Mouse (Mus musculus): ENCODE measurements at regions not wholly inside any gene's neighbourhood (a gene's known extent, or its start where the extent isn't known, plus 50 kb on each side); places are given as distances from the start of the nearest gene placed in this dataset.

- Histone ChIP-seq H3K4me1 (ENCODE audit: control insufficient read depth, insufficient read depth, insufficient read length) (no peaks in the 10 kb centered on the region), H3K4me3 (ENCODE audit: extremely low read depth, insufficient read depth, insufficient read length) (no peak overlapping the region), H3K27ac (ENCODE audit: insufficient read depth, low read length) (no peak overlapping the region), H3K36me3 (ENCODE audit: control insufficient read depth, insufficient read depth, low read length) (no peaks in the 10 kb centered on the region), H3K27me3 (ENCODE audit: control insufficient read depth, insufficient read depth, low read length) (no peaks in the 10 kb centered on the region)
- WGBS, result 91% methylated on average over 7 of the region's 7 CpGs
- TF ChIP-seq POLR2A (IDR thresholded peaks at IDR 0.05; ENCODE audit: low read depth, low read length), result no peak
- TF ChIP-seq CTCF (IDR thresholded peaks at IDR 0.05; ENCODE audit: extremely low read depth, insufficient read depth, insufficient read length, insufficient replicate concordance), result no peak
- no peak for DNase-seq (ENCODE audit: low read depth in 1 of 2, low spot score in 2 of 2)
Measured at GRCm38 (mm10) chr7:113642540-113642939, 123.3 kb upstream of the Spon1 start.

DNA sequence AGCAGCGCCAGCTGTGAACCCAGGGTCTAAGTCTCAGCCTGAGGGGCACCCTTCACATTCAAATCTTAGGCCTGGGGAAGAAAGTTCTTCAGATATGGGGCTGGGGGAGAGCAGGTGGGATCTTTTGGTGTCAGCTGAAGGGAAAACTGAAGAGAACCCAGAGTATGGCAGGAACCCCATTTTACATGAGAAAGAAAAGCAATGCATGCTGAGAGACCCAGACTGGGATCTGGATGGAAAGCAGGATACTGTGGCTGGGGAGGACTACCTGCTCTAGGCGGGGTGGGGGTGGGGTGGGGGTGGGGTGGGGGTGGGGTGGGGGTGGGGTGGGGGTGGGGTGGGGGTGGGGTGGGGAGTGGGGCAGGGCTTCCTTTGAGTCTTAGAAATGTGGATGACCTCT, 115.2 kb upstream of the Spon1 start:
- Histone ChIP-seq H3K4me1 (ENCODE audit: control insufficient read depth, insufficient read depth, insufficient read length) (no peaks in the 10 kb centered on the region), H3K27me3 (ENCODE audit: control insufficient read depth, insufficient read depth, low read length) (no peaks in the 10 kb centered on the region), H3K27ac (ENCODE audit: insufficient read depth, low read length) (no peak overlapping the region), H3K36me3 (ENCODE audit: control insufficient read depth, insufficient read depth, low read length) (no peaks in the 10 kb centered on the region), H3K4me3 (ENCODE audit: extremely low read depth, insufficient read depth, insufficient read length) (no peak overlapping the region)
- no peak for DNase-seq (ENCODE audit: low read depth in 1 of 2, low spot score in 2 of 2)
- WGBS, result 58% methylated on average over 2 of the region's 2 CpGs
- no peak for TF ChIP-seq POLR2A (IDR thresholded peaks at IDR 0.05; ENCODE audit: low read depth, low read length)
- no peak for TF ChIP-seq CTCF (IDR thresholded peaks at IDR 0.05; ENCODE audit: extremely low read depth, insufficient read depth, insufficient read length, insufficient replicate concordance)

- no peaks in the 10 kb centered on the region for H3K36me3 ChIP-seq (ENCODE audit: control insufficient read depth, insufficient read depth, low read length)
- no peak overlapping the region for H3K4me3 ChIP-seq (ENCODE audit: extremely low read depth, insufficient read depth, insufficient read length)
- no peak for DNase-seq (ENCODE audit: low read depth in 1 of 2, low spot score in 2 of 2)
- WGBS, result 86% methylated on average over 1 of the region's 1 CpGs
- no peaks in the 10 kb centered on the region for H3K4me1 ChIP-seq (ENCODE audit: control insufficient read depth, insufficient read depth, insufficient read length)
- H3K27ac ChIP-seq (ENCODE audit: insufficient read depth, low read length), result no peak overlapping the region
- no peak for TF ChIP-seq POLR2A (IDR thresholded peaks at IDR 0.05; ENCODE audit: low read depth, low read length)
- TF ChIP-seq CTCF (IDR thresholded peaks at IDR 0.05; ENCODE audit: extremely low read depth, insufficient read depth, insufficient read length, insufficient replicate concordance), result no peak
- H3K27me3 ChIP-seq (ENCODE audit: control insufficient read depth, insufficient read depth, low read length), result no peaks in the 10 kb centered on the region
Measured at GRCm38 (mm10) chr7:113651696-113652095, 114.1 kb upstream of the Spon1 start.

DNA sequence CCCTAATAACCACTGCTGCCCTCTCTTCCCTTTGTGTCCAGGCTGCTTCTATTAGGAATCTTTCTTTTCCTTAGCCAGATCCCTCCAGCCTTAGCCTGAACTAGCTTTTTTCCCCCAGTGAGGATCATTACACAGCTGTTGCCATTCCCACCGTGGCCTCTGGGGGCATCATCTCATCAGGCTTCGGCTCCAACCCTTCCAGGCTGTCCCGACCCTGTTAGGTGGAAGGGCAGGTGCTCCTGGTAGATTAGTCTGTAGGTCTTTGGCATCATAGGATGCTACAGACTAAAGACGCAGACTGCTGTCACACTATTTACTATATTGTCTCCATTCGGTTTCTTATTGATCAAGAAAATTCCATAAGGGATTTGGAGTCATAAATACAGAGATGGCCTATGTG, 112.7 kb upstream of the Spon1 start:
- Histone ChIP-seq H3K27ac (ENCODE audit: insufficient read depth, low read length) (no peak overlapping the region), H3K27me3 (ENCODE audit: control insufficient read depth, insufficient read depth, low read length) (no peaks in the 10 kb centered on the region), H3K4me1 (ENCODE audit: control insufficient read depth, insufficient read depth, insufficient read length) (no peaks in the 10 kb centered on the region), H3K4me3 (ENCODE audit: extremely low read depth, insufficient read depth, insufficient read length) (no peak overlapping the region), H3K36me3 (ENCODE audit: control insufficient read depth, insufficient read depth, low read length) (no peaks in the 10 kb centered on the region)
- 43% methylated on average over 5 of the region's 5 CpGs for WGBS
- TF ChIP-seq CTCF (IDR thresholded peaks at IDR 0.05; ENCODE audit: extremely low read depth, insufficient read depth, insufficient read length, insufficient replicate concordance) (peak; percentile 55; the same call in 1 of the 2 replicates), POLR2A (IDR thresholded peaks at IDR 0.05; ENCODE audit: low read depth, low read length) (no peak)
- peak in 1 of 2 experiments; percentile 12 for DNase-seq (ENCODE audit: low read depth in 1 of 2, low spot score in 2 of 2)

GRCm38 (mm10) chr7:113655336-113655735, 110.5 kb upstream of the Spon1 start:
- no peak for DNase-seq (ENCODE audit: low read depth in 1 of 2, low spot score in 2 of 2)
- no peaks in the 10 kb centered on the region for H3K4me1 ChIP-seq (ENCODE audit: control insufficient read depth, insufficient read depth, insufficient read length)
- no peak overlapping the region for H3K27ac ChIP-seq (ENCODE audit: insufficient read depth, low read length)
- H3K4me3 ChIP-seq (ENCODE audit: extremely low read depth, insufficient read depth, insufficient read length), result no peak overlapping the region
- 86% methylated on average over 5 of the region's 5 CpGs for WGBS
- no peaks in the 10 kb centered on the region for H3K27me3 ChIP-seq (ENCODE audit: control insufficient read depth, insufficient read depth, low read length)
- TF ChIP-seq CTCF (IDR thresholded peaks at IDR 0.05; ENCODE audit: extremely low read depth, insufficient read depth, insufficient read length, insufficient replicate concordance) (no peak), POLR2A (IDR thresholded peaks at IDR 0.05; ENCODE audit: low read depth, low read length) (no peak)
- no peaks in the 10 kb centered on the region for H3K36me3 ChIP-seq (ENCODE audit: control insufficient read depth, insufficient read depth, low read length)

DNA sequence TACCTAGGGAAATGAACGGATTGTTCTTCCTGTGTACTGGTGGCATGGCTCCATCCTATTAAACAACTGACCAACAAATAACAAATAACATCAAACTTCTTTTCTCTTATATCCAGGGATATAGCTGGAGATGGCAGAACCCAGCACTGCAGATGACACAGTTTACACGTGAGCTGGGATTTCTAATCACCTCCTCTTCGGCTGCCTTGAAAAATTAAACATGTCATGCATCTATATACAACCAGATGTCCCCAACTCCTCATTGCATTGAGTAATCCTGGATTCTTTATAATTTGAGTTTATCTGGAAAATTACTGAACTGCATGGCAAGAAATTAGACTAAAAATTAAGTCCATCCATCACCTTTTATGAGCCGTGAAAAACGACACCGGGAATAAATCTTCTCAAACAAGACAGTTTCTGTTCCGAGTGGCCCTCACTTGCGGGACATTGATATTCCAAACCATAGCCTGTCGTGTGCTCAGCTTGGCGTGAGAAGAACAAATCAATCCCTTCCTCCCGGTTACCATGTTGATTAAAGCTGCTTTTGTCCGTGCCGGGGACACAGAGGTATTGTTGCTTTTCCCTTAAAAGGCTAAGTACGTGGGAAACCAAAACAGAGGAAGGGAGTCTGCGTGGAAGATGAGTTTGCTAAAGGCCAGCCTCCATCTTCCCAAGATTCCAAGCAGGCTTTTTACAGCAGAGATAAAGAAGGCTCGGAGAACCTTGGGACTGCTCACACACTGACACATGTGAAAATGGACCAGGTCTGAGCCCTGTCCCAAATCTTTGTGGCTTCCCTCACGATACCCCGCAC, 92.8 kb upstream of the Spon1 start:
- DNase-seq (ENCODE audit: low read depth in 1 of 2, low spot score in 2 of 2), result no peak
- WGBS, result 88% methylated on average over 18 of the region's 18 CpGs
- H3K36me3 ChIP-seq (ENCODE audit: control insufficient read depth, insufficient read depth, low read length), result no peaks in the 10 kb centered on the region
- TF ChIP-seq POLR2A (IDR thresholded peaks at IDR 0.05; ENCODE audit: low read depth, low read length) (no peak), CTCF (IDR thresholded peaks at IDR 0.05; ENCODE audit: extremely low read depth, insufficient read depth, insufficient read length, insufficient replicate concordance) (no peak)
- H3K4me3 ChIP-seq (ENCODE audit: extremely low read depth, insufficient read depth, insufficient read length), result no peak overlapping the region
- H3K27ac ChIP-seq (ENCODE audit: insufficient read depth, low read length), result no peak overlapping the region
- H3K4me1 ChIP-seq (ENCODE audit: control insufficient read depth, insufficient read depth, insufficient read length), result no peaks in the 10 kb centered on the region
- H3K27me3 ChIP-seq (ENCODE audit: control insufficient read depth, insufficient read depth, low read length), result no peaks in the 10 kb centered on the region

DNA sequence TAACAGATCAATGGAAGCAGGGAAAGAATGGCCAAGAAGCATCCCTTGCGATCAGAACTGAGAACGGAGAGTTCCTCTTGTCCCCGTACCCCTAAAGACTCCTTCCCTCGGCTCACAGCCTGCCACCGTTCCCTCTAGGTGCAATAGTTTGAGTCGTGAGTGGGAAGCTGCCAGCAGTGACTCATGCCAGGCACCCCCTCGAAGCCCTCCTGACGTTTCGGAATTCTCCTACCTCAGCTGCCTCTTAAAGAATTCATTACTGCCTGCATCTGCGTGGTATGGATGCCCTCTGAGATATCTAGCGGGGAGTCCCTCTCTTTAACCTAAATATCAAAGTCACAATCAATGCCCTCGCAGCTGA, 92.2 kb upstream of the Spon1 start:
- Histone ChIP-seq H3K4me1 (ENCODE audit: control insufficient read depth, insufficient read depth, insufficient read length) (no peaks in the 10 kb centered on the region), H3K27me3 (ENCODE audit: control insufficient read depth, insufficient read depth, low read length) (no peaks in the 10 kb centered on the region), H3K4me3 (ENCODE audit: extremely low read depth, insufficient read depth, insufficient read length) (no peak overlapping the region), H3K36me3 (ENCODE audit: control insufficient read depth, insufficient read depth, low read length) (no peaks in the 10 kb centered on the region), H3K27ac (ENCODE audit: insufficient read depth, low read length) (no peak overlapping the region)
- 88% methylated on average over 12 of the region's 12 CpGs for WGBS
- no peak for DNase-seq (ENCODE audit: low read depth in 1 of 2, low spot score in 2 of 2)
- TF ChIP-seq CTCF (IDR thresholded peaks at IDR 0.05; ENCODE audit: extremely low read depth, insufficient read depth, insufficient read length, insufficient replicate concordance) (no peak), POLR2A (IDR thresholded peaks at IDR 0.05; ENCODE audit: low read depth, low read length) (no peak)
